Mouse (Mus musculus) spleen, postnatal 14 days (tissue): ENCODE measurements at regions not wholly inside any gene's neighbourhood (a gene's known extent, or its start where the extent isn't known, plus 50 kb on each side); places are given as distances from the start of the nearest gene placed in this dataset.
A peak's percentile ranks its signal among the peaks of the same experiment; 100 is the strongest.
"Not testable (repeated sequence)": the region's sequence is repeated elsewhere in the genome, so short reads cannot be mapped to it uniquely, and the experiment has no call there.

Experiments
- DNase-seq, 2 experiments: peaks; one replicate each; pipeline ENCODE4 v3.0.0; 2021 to 2022; ENCODE audit warnings: low spot score in 2 of 2

DNA sequence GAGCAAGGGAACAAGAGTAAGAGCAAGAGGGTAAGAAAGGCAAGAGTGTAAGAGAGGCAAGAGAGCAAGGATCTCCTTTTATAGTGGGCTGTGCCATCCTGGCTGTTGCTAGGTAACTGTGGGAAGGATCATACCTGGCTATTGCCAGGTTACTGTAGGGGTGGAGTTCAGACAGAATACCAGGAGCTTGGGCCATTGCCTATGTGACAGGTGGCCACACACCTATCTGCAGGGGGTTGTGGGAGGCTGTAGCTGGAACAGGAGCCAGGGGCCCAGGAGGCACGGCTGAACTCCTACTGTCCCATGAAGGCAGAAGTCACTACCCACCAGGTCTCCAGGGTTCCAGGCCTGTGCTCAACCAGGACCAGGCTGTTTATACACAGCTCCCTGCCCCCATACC, 1149.0 kb downstream of the 9330182O14Rik start:
- DNase-seq, result no peak

DNA sequence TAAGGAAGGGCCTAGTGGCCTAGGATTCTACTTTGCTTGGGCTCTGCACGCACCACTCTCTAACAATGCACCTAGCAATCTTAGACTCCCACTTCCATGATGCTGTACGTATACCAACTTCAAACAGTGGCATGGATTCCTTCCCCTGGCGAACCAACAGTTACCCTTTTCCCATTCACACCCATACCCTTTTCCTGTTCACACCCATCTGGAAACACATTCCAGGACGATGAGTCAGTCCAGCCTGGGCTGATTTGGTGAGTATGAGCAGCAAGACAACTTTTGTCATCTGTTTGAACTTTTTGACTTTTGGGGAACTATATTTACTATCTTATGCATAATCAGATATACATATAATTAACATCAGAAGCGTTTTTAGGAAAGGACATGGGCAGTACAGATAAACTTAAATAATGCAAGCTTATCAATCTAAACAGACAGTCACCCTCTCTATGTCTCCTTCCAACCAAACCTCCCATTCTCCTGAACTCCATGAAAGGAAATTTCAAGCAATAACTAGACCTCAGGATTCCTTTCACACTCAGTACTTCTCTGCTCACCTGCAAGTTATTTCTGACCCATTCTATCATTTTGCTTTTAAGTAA, 1152.7 kb downstream of the 9330182O14Rik start:
- DNase-seq, result no peak

DNA sequence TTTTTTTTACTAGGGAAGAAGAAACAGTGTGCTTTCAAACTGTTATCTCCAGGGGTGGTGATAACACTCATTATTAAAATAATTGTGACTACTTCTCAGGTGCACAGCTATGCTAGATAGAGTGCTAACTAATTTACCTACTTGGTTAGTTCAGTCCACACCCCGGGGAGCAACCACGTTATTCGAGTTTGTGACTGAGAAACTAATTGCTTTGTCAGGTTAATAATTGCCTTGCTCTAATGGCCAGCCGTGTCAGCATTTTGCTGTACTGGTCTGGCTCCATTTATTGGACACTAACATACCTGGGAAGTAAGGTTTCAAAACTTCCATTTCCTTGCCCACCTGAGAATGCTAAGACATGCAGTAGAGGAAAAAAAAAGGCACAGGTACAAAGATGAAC, 1163.3 kb downstream of the 9330182O14Rik start:
- no peak for DNase-seq

DNA sequence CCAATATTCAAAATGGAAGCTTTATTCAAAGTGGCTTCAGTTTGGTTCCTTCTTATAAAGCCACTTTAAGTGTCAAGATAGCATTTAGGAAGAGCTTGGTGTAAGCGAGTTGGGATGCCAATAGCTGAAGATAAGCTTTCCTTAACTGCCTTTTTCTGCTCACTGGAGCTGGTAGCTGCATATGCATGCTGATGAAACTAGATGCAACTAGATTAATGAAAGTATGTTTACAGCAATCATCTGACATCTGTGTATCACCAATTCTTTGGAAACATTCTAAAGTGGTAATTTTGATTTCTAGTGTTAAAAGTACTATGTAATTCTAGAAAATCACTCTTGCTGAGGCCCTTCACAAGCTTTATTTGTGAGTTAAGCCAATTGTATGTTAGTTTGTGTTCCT, 1172.5 kb downstream of the 9330182O14Rik start:
- DNase-seq, result no peak

DNA sequence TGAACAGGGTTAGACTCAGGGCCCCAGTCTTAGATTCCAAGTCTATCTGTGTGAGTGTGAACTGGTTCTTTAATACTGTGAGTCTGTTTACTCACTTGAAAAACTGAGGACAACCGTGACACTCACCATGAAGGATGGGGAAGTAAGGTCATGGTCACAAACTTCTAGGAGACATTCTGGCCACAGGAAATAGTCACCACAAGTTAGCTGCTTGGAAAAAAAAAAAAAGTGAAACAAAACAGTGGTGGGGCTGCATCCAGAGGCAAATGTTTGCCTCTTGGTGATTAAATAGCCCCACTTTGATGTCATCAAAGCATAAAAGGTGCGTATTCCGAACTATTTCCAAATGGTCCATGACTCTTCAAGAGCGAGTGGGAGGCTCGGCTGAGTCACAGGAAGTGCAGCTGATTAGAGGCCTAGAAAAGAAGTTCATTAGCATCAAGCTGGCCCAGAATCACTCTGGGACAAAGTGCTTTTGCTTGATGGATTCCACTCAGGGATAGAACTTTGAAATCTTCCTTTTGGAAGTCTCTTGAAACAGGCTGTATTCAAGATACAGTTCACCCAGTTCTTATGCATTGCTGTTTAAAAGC, 1177.7 kb downstream of the 9330182O14Rik start:
- no peak for DNase-seq

DNA sequence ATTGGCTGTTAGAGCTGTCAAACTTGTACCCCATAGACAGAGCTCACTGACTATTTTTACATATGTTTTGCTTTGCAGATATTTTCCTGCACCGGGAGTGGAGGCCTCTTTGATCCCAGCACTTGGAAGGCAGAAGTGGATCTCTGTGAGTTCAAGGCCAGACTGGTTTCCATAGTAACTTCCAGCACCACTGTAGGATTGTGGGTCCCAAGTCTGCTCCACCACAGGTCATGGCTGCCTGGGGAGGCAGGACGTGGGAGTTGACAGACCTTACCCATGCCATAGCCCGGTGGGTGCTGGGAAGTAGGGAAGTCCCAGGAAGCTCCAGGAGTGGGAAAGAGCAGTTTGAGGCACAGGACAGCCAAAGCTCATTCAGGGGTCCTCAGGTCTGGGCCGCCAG, 1180.8 kb downstream of the 9330182O14Rik start:
- no peak for DNase-seq

DNA sequence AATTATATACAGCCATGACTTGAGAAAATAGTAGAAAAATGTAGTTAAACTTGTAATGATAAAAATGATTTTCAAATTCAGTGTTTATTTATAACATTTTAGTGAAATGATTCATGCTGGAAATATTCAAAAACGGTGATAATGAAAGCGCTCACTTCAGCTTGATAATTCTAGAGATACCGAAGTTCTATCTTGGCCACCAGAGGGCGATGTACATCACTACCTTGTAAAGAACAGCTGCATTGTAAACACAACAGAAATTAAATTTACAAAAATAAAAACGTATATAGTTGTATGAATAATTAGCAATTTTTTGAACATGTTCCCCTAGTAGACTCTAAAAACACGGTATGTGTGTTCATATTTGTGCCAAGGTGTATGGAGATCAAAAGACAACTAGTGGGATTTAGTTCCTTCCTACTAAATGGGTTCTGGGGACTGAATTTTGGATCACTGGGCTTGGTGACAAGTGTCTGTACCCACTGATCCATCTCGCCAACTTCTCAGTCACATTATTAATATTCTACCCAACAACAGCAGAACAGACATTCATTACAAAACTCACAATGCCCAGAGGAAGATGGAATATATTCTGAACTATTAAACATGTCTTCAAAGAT, 1191.6 kb downstream of the 9330182O14Rik start:
- DNase-seq, result peak in 1 of 2 experiments; percentile 2

DNA sequence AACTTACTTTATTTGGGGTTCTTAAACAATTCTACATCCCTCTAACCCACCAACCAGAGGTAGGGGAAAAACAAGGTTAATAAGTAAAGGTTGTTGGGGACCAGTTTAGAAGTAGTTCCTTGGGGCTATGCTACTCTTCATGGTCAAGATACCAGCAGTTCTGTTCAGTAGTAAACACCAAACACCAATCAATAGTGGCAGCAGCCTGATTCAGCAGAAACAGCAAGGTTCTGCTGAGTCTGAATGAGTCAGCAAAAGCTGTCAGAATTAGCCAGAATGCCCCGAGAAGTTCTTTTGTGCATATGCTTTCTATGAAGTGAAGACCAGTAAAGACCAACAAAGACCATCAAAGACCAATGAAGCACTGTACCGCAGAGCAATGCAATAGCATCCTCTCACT, 1195.1 kb downstream of the 9330182O14Rik start:
- no peak for DNase-seq

DNA sequence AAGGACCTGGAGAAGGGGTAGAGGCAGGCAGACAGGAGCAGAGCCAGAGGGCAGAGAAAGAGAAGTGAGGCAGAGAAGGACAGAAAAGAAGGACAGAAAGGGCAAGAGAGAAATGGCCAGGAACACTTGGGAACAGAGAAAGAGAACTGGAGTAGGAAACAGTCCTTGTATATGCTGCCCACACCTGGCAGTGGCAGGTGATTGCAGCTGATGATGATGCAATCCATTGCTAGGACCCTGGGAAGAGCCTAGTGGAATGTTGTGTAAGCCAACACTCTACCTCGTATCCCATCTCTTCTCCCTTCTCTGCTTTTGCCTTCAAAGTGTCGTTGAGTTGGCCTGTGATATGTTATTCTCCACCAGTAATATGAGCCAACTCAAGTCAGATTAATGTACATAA, 1195.9 kb downstream of the 9330182O14Rik start:
- no peak for DNase-seq

DNA sequence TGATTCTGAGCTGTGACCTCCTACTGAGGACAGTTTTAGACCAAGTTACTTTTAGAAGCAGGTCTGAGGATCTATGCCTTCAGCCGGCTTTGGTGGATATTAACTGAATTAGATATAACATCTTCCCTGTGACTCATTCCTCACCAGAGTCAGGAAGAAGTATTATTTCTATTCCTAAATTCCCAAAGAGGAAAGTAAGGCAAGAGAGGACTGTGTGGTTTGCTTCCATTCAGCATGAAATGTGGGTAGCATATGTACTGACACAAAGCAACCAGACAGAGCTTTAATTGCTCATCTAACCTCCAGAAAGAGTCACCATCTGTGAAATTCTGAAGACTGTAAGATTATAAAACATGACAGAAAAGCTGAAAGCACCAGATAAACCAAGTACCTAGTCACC, 1198.3 kb downstream of the 9330182O14Rik start:
- no peak for DNase-seq

DNA sequence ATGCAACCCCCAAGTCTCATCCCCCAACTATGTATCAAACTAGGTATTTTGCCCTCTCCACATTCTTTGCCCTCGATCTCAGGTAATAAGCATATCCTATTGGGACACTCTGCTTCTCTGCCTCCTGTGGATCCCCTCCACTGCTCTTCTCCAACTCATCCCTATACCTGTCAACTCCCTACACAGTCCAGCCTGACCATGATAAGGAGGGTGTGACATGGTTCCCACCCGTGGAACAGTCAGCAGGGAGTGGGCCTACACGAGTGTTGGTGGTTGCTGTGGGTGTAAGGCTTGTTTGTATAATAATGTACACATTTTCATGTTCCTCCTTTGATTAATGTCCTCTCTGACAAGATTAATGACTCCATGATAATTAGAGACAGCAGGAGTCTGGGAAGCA, 1199.0 kb downstream of the 9330182O14Rik start:
- DNase-seq, result no peak

DNA sequence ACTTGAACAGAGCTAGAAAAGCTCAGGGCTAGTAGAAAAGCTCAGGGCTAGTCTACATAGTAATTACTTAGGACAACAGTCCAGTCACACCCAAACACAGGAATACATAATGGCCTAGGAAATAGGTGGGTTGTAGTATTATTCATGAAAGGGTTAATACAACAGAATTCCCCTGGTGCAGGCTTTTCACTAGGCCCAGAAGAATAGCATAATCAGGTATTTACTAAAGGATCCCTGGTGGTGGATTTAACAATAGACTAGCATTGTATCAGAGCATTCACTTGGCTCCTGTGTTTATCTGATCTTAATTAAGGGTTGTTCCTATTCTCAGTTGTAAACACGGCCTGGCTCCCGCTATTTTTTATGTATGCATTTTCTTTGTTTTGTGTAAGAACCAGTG, 1206.5 kb downstream of the 9330182O14Rik start:
- not testable (repeated sequence) for DNase-seq

DNA sequence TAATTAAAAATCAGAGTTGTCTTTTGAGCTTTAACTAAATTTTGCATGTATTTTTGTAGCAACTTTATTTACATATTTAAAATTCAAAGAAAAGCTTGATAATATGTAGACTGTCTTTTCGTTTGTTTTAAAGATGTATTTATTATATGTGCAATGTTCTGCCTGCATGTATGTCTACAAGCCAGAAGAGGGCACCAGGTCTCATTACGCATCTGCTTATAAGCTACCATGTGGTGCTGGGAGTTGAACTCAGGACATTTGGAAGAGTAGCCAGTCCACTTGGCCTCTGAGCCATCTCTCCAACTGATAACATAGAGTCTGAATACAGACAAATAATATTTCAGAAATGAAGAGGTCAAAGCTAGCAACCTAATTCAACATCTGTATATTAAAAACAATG, 1211.4 kb downstream of the 9330182O14Rik start:
- no peak for DNase-seq

DNA sequence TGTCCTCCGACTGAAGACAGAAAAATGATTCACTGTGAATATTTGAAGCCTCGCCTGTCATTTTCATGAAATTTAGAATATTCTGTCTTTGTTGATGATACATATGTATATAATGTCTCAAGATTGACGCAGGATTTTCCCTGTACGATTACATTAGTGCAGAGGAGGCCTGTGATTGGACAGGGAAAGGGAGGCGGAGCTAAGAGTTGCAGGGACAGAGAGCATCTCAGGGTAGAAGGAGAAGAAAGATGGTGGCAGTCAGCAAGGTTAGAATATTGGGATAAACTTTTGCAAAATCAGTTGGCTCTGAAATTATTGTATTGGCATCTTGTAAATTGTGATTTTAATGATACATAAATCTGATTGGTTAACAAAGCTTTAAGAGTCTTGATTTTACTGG, 1213.1 kb downstream of the 9330182O14Rik start:
- no peak for DNase-seq

DNA sequence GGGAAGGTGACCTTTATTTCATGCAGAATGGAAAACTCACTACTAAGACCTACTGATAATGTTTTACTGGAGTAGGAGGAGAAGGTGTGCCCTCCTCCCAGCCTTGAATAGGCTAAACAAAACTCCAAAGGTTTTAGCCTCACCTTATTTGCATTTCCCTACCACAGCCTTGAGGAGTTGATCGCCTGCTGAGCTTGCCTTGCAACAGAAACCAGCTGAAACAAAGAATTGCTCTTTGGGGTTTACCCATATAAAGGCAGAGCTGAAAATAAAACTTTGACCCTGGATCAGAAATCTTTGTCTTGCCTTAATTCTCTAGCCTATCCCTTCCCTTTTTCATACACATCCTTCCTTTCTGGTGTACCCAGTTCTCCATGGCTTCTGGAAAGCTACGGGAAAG, 1218.0 kb downstream of the 9330182O14Rik start:
- DNase-seq, result no peak

DNA sequence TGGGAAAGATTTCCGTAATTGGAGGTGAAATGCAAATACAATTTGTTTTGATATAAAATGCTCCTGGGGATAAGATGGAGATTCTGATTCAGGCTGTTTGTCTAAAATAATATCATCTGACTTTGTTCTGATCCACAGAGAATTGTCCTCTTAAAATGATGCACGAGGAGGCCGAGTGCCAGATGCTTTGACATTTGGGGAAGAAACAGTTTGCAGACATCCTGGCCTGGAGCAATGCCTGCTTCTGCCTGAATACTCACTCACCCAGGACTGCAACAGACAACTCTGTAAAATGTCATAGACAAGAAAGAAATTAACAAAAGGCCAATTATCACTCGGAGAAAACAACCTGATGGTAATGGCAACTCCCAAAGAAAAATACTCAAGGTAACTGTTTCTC, 1225.1 kb downstream of the 9330182O14Rik start:
- no peak for DNase-seq

DNA sequence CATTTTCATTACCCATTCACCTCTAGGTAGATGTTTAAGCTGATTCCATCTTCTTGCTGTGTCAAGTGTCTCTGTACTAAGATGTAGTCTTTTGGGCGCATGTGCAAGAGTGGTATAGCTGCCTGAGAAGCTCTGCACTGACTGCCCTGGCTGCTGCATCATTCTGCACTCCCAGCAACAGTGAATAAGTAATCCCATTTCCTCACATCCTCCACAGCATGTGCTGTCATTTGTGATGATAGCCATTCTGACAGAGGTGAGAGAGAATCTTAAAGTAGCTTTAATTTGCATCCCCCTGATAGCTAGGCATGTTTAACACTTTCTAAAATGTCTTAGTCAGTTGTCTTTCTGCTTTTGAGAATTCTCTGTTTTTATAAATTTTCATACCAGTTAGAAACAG, 1240.5 kb downstream of the 9330182O14Rik start:
- DNase-seq, result no peak

DNA sequence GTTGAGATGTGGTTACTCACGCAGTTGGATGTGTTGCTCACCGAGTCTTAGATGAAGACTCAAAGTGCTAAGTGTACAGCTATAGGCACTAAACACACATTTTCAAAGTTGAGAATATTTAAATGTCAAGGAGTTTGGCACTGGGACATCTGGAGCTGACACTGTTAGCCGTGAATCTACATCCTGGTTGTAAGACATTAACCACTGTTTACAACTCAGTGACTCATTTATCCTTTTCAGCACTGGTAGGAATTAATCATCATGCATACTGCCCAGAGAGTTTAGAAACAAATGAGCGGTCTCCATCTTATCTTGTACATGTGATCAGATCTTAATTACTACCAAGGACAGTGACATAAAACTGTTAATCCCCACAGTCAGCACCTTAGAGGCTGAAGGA, 1241.7 kb downstream of the 9330182O14Rik start:
- DNase-seq, result no peak

DNA sequence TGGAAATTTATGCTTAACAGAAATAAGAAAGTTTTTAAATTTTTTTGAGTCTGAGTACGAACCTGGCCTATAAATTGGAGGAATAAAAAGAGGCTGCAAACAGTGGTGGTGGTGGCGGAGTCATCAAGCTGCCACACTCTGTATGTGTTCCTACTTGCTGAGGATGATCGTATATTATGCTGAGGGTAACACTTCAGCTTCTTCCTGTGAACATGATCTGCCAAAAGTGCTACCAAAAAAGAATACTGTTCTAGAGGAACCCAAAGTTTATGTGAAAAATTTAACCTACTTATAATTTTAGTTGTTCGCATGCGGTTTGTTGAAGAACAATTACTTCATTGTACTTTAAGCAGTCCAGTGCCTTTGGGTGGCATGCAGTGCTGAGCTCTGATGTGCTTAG, 1245.5 kb downstream of the 9330182O14Rik start:
- DNase-seq, result no peak

DNA sequence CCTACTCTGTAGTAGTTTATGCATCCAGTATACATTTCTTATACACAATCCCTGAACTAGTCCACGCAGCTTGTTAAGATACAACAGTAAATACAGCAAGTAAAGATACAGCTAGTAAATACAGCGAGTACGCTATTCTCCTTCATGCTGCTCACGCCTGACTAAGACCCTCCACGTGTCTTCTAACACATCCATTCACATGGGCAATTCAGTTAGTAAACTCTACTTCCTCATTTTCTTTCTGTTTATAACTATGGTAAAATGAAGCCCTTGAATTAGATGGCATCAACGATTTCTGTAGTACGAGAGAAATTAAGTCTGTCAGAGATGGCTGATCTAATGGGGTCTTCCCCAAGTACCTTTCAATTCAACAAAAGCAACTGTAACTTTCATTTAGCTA, 1246.3 kb downstream of the 9330182O14Rik start:
- DNase-seq, result no peak

DNA sequence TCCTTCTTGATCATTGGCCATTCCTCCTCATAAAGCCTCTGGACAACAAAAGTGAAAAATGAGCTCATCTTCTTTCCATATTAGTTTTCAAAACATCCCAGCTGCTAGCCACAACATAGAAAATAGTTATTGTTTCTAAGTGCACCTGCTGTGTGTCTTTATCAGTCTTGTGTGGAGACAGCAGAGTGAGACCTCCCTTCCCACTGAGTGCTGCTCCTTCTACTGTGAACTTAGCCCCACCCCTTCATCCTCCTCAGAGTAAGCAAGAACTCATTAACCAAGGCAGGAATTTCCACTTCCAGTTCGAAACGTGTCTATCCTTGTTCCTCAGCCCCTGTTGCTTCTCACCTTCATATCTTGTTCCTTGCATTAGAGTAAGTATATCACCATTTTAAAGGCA, 1256.5 kb downstream of the 9330182O14Rik start:
- no peak for DNase-seq
